Mouse (Mus musculus) layer of hippocampus, adult 9-10 months (tissue): ENCODE measurements at regions not wholly inside any gene's neighbourhood (a gene's known extent, or its start where the extent isn't known, plus 50 kb on each side); places are given as distances from the start of the nearest gene placed in this dataset.
"Not testable (repeated sequence)": the region's sequence is repeated elsewhere in the genome, so short reads cannot be mapped to it uniquely, and the experiment has no call there.

Experiments
- DNase-seq: peaks from one replicate; pipeline ENCODE4 v3.0.0; 2022; ENCODE audit warnings: low spot score

GRCm38 (mm10) chr3:49686182-49686895 is 70.8 kb downstream of the Pcdh18 start:
- no peak for DNase-seq

GRCm38 (mm10) chr3:49674921-49675320 is 82.2 kb downstream of the Pcdh18 start:
- DNase-seq = no peak

GRCm38 (mm10) chr3:49672685-49673184 is 84.4 kb downstream of the Pcdh18 start:
- DNase-seq = no peak

GRCm38 (mm10) chr3:49667543-49668338 is 89.4 kb downstream of the Pcdh18 start:
- no peak for DNase-seq

GRCm38 (mm10) chr3:49666516-49666915 is 90.6 kb downstream of the Pcdh18 start:
- no peak for DNase-seq

- DNase-seq = no peak
Measured at GRCm38 (mm10) chr3:49648895-49649175, 108.3 kb downstream of the Pcdh18 start.

- DNase-seq = no peak
Measured at GRCm38 (mm10) chr3:49648040-49648894, 108.9 kb downstream of the Pcdh18 start.

GRCm38 (mm10) chr3:49644993-49645392 is 112.1 kb downstream of the Pcdh18 start:
- no peak for DNase-seq

GRCm38 (mm10) chr3:49643871-49644270 is 113.3 kb downstream of the Pcdh18 start:
- DNase-seq = no peak

- DNase-seq = peak; percentile 1
Measured at GRCm38 (mm10) chr3:49641966-49642758, 115.0 kb downstream of the Pcdh18 start.

- DNase-seq = no peak
Measured at GRCm38 (mm10) chr3:49641411-49641810, 115.7 kb downstream of the Pcdh18 start.

GRCm38 (mm10) chr3:49638601-49639000 is 118.5 kb downstream of the Pcdh18 start:
- DNase-seq = no peak

GRCm38 (mm10) chr3:49636676-49637075 is 120.4 kb downstream of the Pcdh18 start:
- no peak for DNase-seq

GRCm38 (mm10) chr3:49592706-49593451 is 164.2 kb downstream of the Pcdh18 start:
- DNase-seq = no peak

- no peak for DNase-seq
Measured at GRCm38 (mm10) chr3:49590234-49590633, 166.9 kb downstream of the Pcdh18 start.

GRCm38 (mm10) chr3:49586531-49587168 is 170.5 kb downstream of the Pcdh18 start:
- no peak for DNase-seq

- not testable (repeated sequence) for DNase-seq
Measured at GRCm38 (mm10) chr3:49585962-49586361, 171.2 kb downstream of the Pcdh18 start.

- DNase-seq = no peak
Measured at GRCm38 (mm10) chr3:49566769-49567729, 190.1 kb downstream of the Pcdh18 start.

- DNase-seq = no peak
Measured at GRCm38 (mm10) chr3:49527642-49528041, 229.5 kb downstream of the Pcdh18 start.
